Mouse (Mus musculus) heart, embryonic 15.5 days (tissue): Measurements from ENCODE around the gene Ist1. TPM values are rescaled to one million over a fixed set of nuclear protein-coding genes. Genes with fewer than 3 reads are reported as not detected.

Source experiments
- ATAC-seq: fragments of 200-750 bp; cut with Nextera tagmentation; replicated peaks from 2 replicates; pipeline ENCODE4 v1.8.0; 2017; ENCODE audit warnings: low read depth, moderate TSS enrichment; ENCODE audit not compliant: insufficient number of reproducible peaks, insufficient read depth, low FRiP score
- H3K27ac ChIP-seq: fragments of 300-500 bp; sonication (generic); 2 replicates; pipeline ENCODE4 v1.5.1; 2015; ENCODE audit warnings: mild to moderate bottlenecking, inconsistent platforms
- H3K27me3 ChIP-seq: fragments of 300-500 bp; sonication (generic); 2 replicates; pipeline ENCODE4 v1.6.1; 2015; ENCODE audit warnings: inconsistent platforms
- H3K36me3 ChIP-seq: fragments of 300-500 bp; sonication (generic); 2 replicates; pipeline ENCODE4 v1.6.1; 2015; ENCODE audit warnings: mild to moderate bottlenecking, inconsistent platforms
- H3K4me1 ChIP-seq: fragments of 300-500 bp; sonication (generic); replicated peaks from 2 replicates; pipeline ENCODE4 v1.6.1; 2015; ENCODE audit warnings: inconsistent platforms
- H3K4me2 ChIP-seq: fragments of 300-500 bp; sonication (generic); 2 replicates; pipeline ENCODE4 v1.6.1; 2015; ENCODE audit warnings: inconsistent platforms, mild to moderate bottlenecking, moderate library complexity
- H3K4me3 ChIP-seq: fragments of 300-500 bp; sonication (generic); 2 replicates; pipeline ENCODE4 v1.5.1; 2015; ENCODE audit warnings: mild to moderate bottlenecking, inconsistent platforms
- H3K9ac ChIP-seq: fragments of 300-500 bp; sonication (generic); 2 replicates; pipeline ENCODE4 v1.6.1; 2015; ENCODE audit warnings: mild to moderate bottlenecking, inconsistent platforms
- H3K9me3 ChIP-seq: fragments of 300-500 bp; sonication (generic); replicated peaks from 2 replicates; pipeline ENCODE4 v1.6.1; 2016; ENCODE audit warnings: inconsistent platforms
- WGBS: fragments of 180-500 bp; shearing (Covaris S2); methylation state at CpG from one replicate; pipeline ENCODE4 v1.1.7; 2015; ENCODE audit warnings: mixed read lengths; 5-methylcytosine and 5-hydroxymethylcytosine counted together
- polyA plus RNA-seq: library from polyadenylated mRNA; unstranded; fragments of >200 nt; fragmentation: Nextera tagmentation; extraction: Ambion mirVana; gene quantifications from 2 replicates; pipeline ENCODE4 v1.2.1, GENCODE M21; 2015

The Ist1 gene
- polyA plus RNA-seq, result 82.0 and 90.7 TPM in 2 replicates

DNA sequence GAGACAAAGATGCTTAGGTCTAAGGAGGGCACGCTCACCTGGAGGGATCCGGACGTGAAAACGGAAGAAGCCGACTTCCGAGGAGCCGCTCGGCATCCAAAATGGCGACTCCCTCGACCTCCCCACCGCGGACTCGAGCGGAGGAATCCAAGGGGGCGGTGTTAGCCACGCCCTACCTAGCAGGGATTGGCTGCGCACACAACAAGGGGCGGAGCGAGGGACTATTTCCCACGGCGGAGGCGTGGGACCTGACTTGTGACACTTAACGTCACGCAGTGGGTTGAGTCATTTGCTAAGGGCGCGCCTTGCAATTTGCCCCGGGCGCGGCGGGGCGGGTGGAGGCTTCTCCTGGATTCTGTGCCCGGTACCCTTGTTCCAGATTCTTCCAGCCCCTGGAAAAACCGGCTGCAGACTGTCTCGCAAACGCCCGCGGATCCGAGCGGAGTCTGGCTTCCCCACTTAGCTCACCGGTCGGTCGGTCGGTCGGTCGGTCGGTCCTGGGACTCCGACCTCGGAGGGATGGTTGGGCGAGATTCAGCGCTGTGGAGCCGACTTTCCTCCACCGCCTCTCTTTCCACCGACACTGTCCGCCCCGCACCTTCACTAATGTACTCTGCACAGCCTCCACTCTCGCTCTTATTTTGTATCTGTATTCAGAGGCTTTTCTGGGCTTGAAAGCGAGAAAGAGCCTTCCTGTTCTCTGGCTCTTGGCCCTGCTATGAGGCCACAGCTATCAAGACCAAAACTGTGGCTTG, at the start of gene Ist1:
Gene Ist1, minus strand, starts transcription at position 115 of the 755 bp plus-strand sequence.
- Histone ChIP-seq H3K27ac (peak within 1 kb of the TSS; percentile 79), H3K4me1 (peaks cover 17% of the 10 kb centered on the region), H3K9me3 (no peaks in the 10 kb centered on the region), H3K4me3 (peak within 1 kb of the TSS; percentile 88), H3K9ac (peak within 1 kb of the TSS; percentile 89), H3K27me3 (no peaks in the 10 kb centered on the region), H3K36me3 (no peaks in the 10 kb centered on the region), H3K4me2 (peak within 1 kb of the TSS; percentile 85)
- ATAC-seq, result peak; percentile 99
- WGBS, result under 1% methylated on average over 57 of the region's 57 CpGs

GRCm38 (mm10) chr8:109738049-109738380, 45.0 kb upstream of the Ist1 start:
- Histone ChIP-seq H3K36me3 (peaks cover 14% of the 10 kb centered on the region), H3K9ac (peak overlapping the region; percentile 99; the same call in 1 of the 2 replicates), H3K27me3 (no peaks in the 10 kb centered on the region), H3K27ac (peak overlapping the region; percentile 85), H3K4me1 (peaks cover 17% of the 10 kb centered on the region), H3K4me2 (peak overlapping the region; percentile 79), H3K9me3 (no peaks in the 10 kb centered on the region), H3K4me3 (peak overlapping the region; percentile 98)
- ATAC-seq, result no peak
- 90% methylated on average over 1 of the region's 1 CpGs for WGBS

DNA sequence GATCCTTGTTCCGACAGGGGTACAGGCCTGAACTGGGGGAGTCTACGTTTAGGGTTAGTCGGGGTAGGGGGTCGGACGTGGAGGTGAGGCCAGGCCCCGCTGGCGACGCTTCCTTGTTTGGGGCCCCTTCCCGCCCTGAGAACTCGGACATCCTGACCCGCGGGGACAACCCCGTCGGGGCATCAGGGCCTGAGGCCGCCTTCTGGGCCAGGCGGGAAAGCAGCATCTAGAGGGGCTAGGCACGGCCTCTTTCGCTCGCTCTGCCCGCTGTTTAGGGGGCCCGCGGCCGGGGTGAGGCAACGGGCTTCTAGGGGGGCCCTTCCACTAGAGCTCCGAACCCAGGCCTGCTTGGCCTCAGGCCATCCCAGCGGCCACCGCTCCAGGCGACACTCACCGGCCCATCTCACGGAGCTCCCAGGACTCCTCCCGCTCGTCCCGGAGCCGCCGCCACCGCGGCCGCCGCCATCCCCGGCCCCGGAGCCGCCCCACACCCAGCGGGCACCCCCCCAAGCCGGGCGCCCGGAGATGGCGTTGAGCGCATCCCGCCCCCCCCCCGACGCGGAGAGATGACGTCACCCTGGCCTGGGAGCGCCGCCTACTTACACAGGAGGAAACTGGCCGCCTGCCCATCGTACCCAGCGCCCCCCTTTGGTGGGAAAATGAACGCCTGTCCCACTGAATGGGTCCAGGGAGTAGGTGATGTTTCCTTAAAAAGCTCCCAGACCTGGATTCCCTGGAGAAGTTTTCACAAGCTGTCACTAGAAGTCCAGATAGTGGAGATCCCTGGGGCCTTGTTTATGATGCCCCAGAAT, 44.4 kb upstream of the Ist1 start, which contains the start of gene Atxn1l:
Gene Atxn1l, minus strand, starts transcription at position 503 of the 812 bp plus-strand sequence.
- peaks cover 20% of the 10 kb centered on the region for H3K36me3 ChIP-seq
- peak within 1 kb of the TSS; percentile 85 for H3K27ac ChIP-seq
- H3K4me2 ChIP-seq, result peak within 1 kb of the TSS; percentile 79
- H3K27me3 ChIP-seq, result no peaks in the 10 kb centered on the region
- peak within 1 kb of the TSS; percentile 99 for H3K9ac ChIP-seq
- peak within 1 kb of the TSS; percentile 98 for H3K4me3 ChIP-seq
- under 1% methylated on average over 55 of the region's 59 CpGs for WGBS
- peak; percentile 90 for ATAC-seq
- no peaks in the 10 kb centered on the region for H3K9me3 ChIP-seq
- peaks cover 17% of the 10 kb centered on the region for H3K4me1 ChIP-seq

DNA sequence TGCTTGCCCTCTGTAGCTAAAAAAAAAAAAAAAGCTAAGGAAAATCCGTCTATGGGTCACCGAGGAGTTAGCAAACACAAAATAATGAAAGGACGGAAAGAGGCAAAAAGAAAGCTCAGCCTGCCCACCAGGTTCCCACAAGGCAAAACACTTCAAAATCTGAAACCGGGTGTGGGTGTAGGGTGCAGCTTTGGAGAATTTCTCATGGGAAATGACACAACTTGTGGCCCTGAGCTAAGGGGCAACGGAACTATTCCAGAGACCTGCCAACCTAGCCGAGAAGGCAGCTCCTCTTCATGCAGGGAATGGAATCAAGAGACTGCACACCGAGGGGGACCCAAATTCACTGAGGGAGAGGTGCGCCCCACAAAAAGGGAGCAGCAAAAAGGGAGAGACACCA, 43.8 kb upstream of the Ist1 start:
- H3K27ac ChIP-seq, result peak overlapping the region; percentile 85
- no peaks in the 10 kb centered on the region for H3K27me3 ChIP-seq
- no peaks in the 10 kb centered on the region for H3K9me3 ChIP-seq
- WGBS, result 6% methylated on average over 8 of the region's 8 CpGs
- ATAC-seq, result no peak
- H3K36me3 ChIP-seq, result peaks cover 26% of the 10 kb centered on the region
- peak overlapping the region; percentile 99 for H3K9ac ChIP-seq
- H3K4me3 ChIP-seq, result peak overlapping the region; percentile 98
- peak overlapping the region; percentile 79 for H3K4me2 ChIP-seq
- peaks cover 17% of the 10 kb centered on the region for H3K4me1 ChIP-seq

DNA sequence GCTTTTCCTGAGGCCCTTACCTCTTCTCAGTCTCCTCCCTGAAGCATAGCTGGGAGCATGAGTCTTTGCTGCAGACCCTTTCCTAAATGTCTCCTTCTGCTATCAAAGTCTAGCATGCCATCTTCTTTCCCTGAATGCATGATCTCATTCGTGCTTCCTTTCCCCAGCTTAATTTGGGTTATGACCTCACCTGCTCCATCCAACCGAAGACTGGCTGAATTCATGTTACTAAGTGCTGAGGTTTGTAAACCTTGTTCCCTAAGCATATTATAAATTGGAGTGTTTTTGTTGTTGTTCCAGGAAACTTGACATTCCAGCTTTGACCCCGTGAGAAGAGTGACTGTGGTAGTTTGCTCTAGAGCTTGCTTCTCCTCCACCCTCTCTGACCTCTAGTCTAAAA, 41.0 kb upstream of the Ist1 start:
- no peak overlapping the region for H3K9ac ChIP-seq
- no peak for ATAC-seq
- no peaks in the 10 kb centered on the region for H3K27me3 ChIP-seq
- H3K4me1 ChIP-seq, result peaks cover 17% of the 10 kb centered on the region
- 60% methylated on average over 3 of the region's 3 CpGs for WGBS
- H3K9me3 ChIP-seq, result no peaks in the 10 kb centered on the region
- no peak overlapping the region for H3K27ac ChIP-seq
- no peak overlapping the region for H3K4me2 ChIP-seq
- no peak overlapping the region for H3K4me3 ChIP-seq
- peaks cover 35% of the 10 kb centered on the region for H3K36me3 ChIP-seq

GRCm38 (mm10) chr8:109731012-109731411, 38.0 kb upstream of the Ist1 start:
- Histone ChIP-seq H3K4me1 (peaks cover 6% of the 10 kb centered on the region), H3K9me3 (no peaks in the 10 kb centered on the region), H3K36me3 (peaks cover 41% of the 10 kb centered on the region), H3K4me2 (no peak overlapping the region), H3K4me3 (no peak overlapping the region), H3K27me3 (no peaks in the 10 kb centered on the region), H3K9ac (no peak overlapping the region), H3K27ac (no peak overlapping the region)
- 75% methylated on average over 3 of the region's 3 CpGs for WGBS
- ATAC-seq, result no peak

DNA sequence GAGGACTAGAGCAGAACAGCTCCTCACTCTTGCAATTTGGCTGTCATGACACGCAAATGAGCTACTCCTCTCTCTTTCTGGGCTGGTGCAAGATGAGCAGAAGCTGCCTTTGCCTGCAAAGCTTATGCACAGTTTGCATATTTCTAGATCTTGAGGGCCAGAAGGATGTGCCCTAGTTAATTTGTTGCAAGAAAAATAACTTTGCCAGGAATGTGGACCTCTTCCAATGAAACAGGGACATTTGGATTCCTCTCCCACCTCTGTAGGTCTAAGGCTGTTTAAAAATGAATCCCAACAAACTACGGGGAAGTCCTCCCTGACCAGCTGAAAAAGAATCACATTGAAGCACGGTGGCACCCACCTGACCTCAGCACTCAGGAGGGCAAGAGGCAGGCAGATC, 32.0 kb upstream of the Ist1 start:
- Histone ChIP-seq H3K9ac (no peak overlapping the region), H3K4me1 (0 out of 2 replicates have a peak, but pooled peaks cover 2% of the 10 kb centered on the region), H3K4me3 (no peak overlapping the region), H3K36me3 (peaks cover 64% of the 10 kb centered on the region), H3K27me3 (no peaks in the 10 kb centered on the region), H3K27ac (no peak overlapping the region), H3K4me2 (no peak overlapping the region), H3K9me3 (no peaks in the 10 kb centered on the region)
- ATAC-seq, result no peak
- 77% methylated on average over 3 of the region's 3 CpGs for WGBS

GRCm38 (mm10) chr8:109714961-109715360, 21.9 kb upstream of the Ist1 start:
- H3K9me3 ChIP-seq, result no peaks in the 10 kb centered on the region
- no peak overlapping the region for H3K4me2 ChIP-seq
- H3K9ac ChIP-seq, result no peak overlapping the region
- WGBS, result 81% methylated on average over 5 of the region's 5 CpGs
- ATAC-seq, result no peak
- H3K4me3 ChIP-seq, result no peak overlapping the region
- H3K4me1 ChIP-seq, result no peaks in the 10 kb centered on the region
- peaks cover 91% of the 10 kb centered on the region for H3K36me3 ChIP-seq
- no peak overlapping the region for H3K27ac ChIP-seq
- no peaks in the 10 kb centered on the region for H3K27me3 ChIP-seq

GRCm38 (mm10) chr8:109712521-109712920, 19.5 kb upstream of the Ist1 start:
- WGBS, result 86% methylated on average over 1 of the region's 1 CpGs
- Histone ChIP-seq H3K9me3 (no peaks in the 10 kb centered on the region), H3K4me1 (peaks cover 6% of the 10 kb centered on the region), H3K36me3 (peaks cover 90% of the 10 kb centered on the region), H3K4me2 (no peak overlapping the region), H3K4me3 (no peak overlapping the region), H3K27ac (no peak overlapping the region), H3K9ac (no peak overlapping the region), H3K27me3 (no peaks in the 10 kb centered on the region)
- no peak for ATAC-seq

- Histone ChIP-seq H3K27me3 (no peaks in the 10 kb centered on the region), H3K27ac (no peak overlapping the region), H3K9me3 (no peaks in the 10 kb centered on the region), H3K36me3 (peaks cover 50% of the 10 kb centered on the region), H3K9ac (no peak overlapping the region), H3K4me3 (no peak overlapping the region), H3K4me1 (peaks cover 28% of the 10 kb centered on the region), H3K4me2 (no peak overlapping the region)
- WGBS, result 93% methylated on average over 4 of the region's 4 CpGs
- no peak for ATAC-seq
Observed at GRCm38 (mm10) chr8:109707921-109708320, 14.9 kb upstream of the Ist1 start.

GRCm38 (mm10) chr8:109706874-109707237, 13.8 kb upstream of the Ist1 start:
- H3K4me2 ChIP-seq, result peak overlapping the region; percentile 89
- H3K27me3 ChIP-seq, result no peaks in the 10 kb centered on the region
- H3K27ac ChIP-seq, result no peak overlapping the region
- H3K9ac ChIP-seq, result no peak overlapping the region
- 19% methylated on average over 2 of the region's 2 CpGs for WGBS
- peak overlapping the region; percentile 95 for H3K4me3 ChIP-seq
- peaks cover 28% of the 10 kb centered on the region for H3K4me1 ChIP-seq
- no peak for ATAC-seq
- H3K9me3 ChIP-seq, result no peaks in the 10 kb centered on the region
- peaks cover 40% of the 10 kb centered on the region for H3K36me3 ChIP-seq
